Mouse (Mus musculus) MEL (cell line): ENCODE results near the gene Mrpl47. TPM values are rescaled to one million over a fixed set of nuclear protein-coding genes. Genes with fewer than 3 reads are reported as not detected.

Experiments used
- DNase-seq: peaks from one replicate; pipeline ENCODE4 v3.0.0; 2011; ENCODE audit warnings: low read depth, low spot score
- H3K27ac ChIP-seq: 2 replicates; pipeline ENCODE4 v1.5.1; 2012; ENCODE audit warnings: low read depth, mild to moderate bottlenecking, control low read depth, low read length, moderate library complexity; ENCODE audit not compliant: control insufficient read depth
- H3K27me3 ChIP-seq, 2 experiments: fragments of 150-350 bp in 1 of 2; sonication (generic) in 1 of 2; 2 replicates each; pipeline ENCODE4 v1.6.1; 2012; ENCODE audit warnings: low read length in 2 of 2, mild to moderate bottlenecking in 2 of 2, improper control_type of control experiment in 1 of 2, moderate library complexity in 1 of 2; ENCODE audit not compliant: insufficient read depth in 2 of 2, control insufficient read depth in 1 of 2
- H3K36me3 ChIP-seq, 2 experiments: 2 replicates each; pipeline ENCODE4 v1.6.1; 2012 to 2014; ENCODE audit warnings: low read length in 2 of 2, improper control_type of control experiment in 1 of 2, inconsistent platforms in 1 of 2, mild to moderate bottlenecking in 1 of 2; ENCODE audit not compliant: insufficient read depth in 2 of 2, control insufficient read depth in 1 of 2
- H3K4me1 ChIP-seq, 2 experiments: fragments of 150-350 bp in 1 of 2; sonication (generic) in 1 of 2; 2 replicates each; pipeline ENCODE4 v1.6.1; 2012; ENCODE audit warnings: low read length in 2 of 2, improper control_type of control experiment in 1 of 2, mild to moderate bottlenecking in 1 of 2; ENCODE audit not compliant: insufficient read depth in 2 of 2, control insufficient read depth in 1 of 2
- H3K4me3 ChIP-seq, 2 experiments: fragments of 150-350 bp in 1 of 2; sonication (generic) in 1 of 2; 2 replicates each; pipeline ENCODE4 v1.5.1; 2012; ENCODE audit warnings: low read depth in 2 of 2, low read length in 2 of 2, mild to moderate bottlenecking in 2 of 2, moderate library complexity in 2 of 2, control low read depth in 1 of 2, improper control_type of control experiment in 1 of 2; ENCODE audit not compliant: control insufficient read depth in 1 of 2, insufficient read depth in 1 of 2
- H3K79me2 ChIP-seq: 2 replicates; pipeline ENCODE4 v1.6.1; 2012; ENCODE audit warnings: mild to moderate bottlenecking, low read length, moderate library complexity; ENCODE audit not compliant: control insufficient read depth, poor library complexity, insufficient read depth
- H3K9ac ChIP-seq: 2 replicates; pipeline ENCODE4 v1.6.1; 2012; ENCODE audit warnings: low read depth, mild to moderate bottlenecking, control low read depth, low read length, moderate library complexity; ENCODE audit not compliant: control insufficient read depth, poor library complexity, severe bottlenecking
- H3K9me3 ChIP-seq: fragments of 150-350 bp; sonication (generic); replicated peaks from 2 replicates; pipeline ENCODE4 v1.6.1; 2012; ENCODE audit warnings: mild to moderate bottlenecking, low read length, improper control_type of control experiment, moderate library complexity; ENCODE audit not compliant: insufficient read depth
- CHD1 ChIP-seq: IDR thresholded peaks from 2 replicates; pipeline ENCODE4 v1.6.1; 2012; ENCODE audit warnings: low read depth, mild to moderate bottlenecking, inconsistent platforms, low read length, improper control_type of control experiment
- CHD2 ChIP-seq: IDR thresholded peaks from 2 replicates; pipeline ENCODE4 v1.6.1; 2011; ENCODE audit warnings: low read length, improper control_type of control experiment
- CTCF ChIP-seq, 3 experiments: IDR thresholded peaks in 2 of 3; conservative IDR thresholded peaks in 1 of 3; 2 replicates each; pipeline ENCODE4 v1.5.1; 2011 to 2012; ENCODE audit warnings: low read length in 3 of 3, low read depth in 2 of 3, mild to moderate bottlenecking in 2 of 3, improper control_type of control experiment in 1 of 3, inconsistent platforms in 1 of 3, mixed read lengths in 1 of 3, moderate library complexity in 1 of 3; ENCODE audit not compliant: control insufficient read depth in 1 of 3, insufficient read depth in 1 of 3, poor library complexity in 1 of 3, severe bottlenecking in 1 of 3
- ELF1 ChIP-seq: IDR thresholded peaks from 2 replicates; pipeline ENCODE4 v1.6.1; 2014; ENCODE audit warnings: low read depth, mild to moderate bottlenecking, inconsistent platforms, low read length, improper control_type of control experiment, moderate library complexity
- EP300 ChIP-seq, 2 experiments: IDR thresholded peaks; 2 replicates each; pipeline ENCODE4 v1.6.1; 2011; ENCODE audit warnings: improper control_type of control experiment in 2 of 2, low read length in 2 of 2, low read depth in 1 of 2, mild to moderate bottlenecking in 1 of 2
- ETS1 ChIP-seq: IDR thresholded peaks from 2 replicates; pipeline ENCODE4 v1.6.1; 2012; ENCODE audit warnings: low read depth, mild to moderate bottlenecking, inconsistent platforms, low read length, improper control_type of control experiment, moderate library complexity
- GATA1 ChIP-seq: IDR thresholded peaks from 2 replicates; pipeline ENCODE4 v1.6.1; 2011; ENCODE audit warnings: low read depth, low read length, improper control_type of control experiment
- HCFC1 ChIP-seq: IDR thresholded peaks from 2 replicates; pipeline ENCODE4 v1.6.1; 2012; ENCODE audit warnings: low read depth, mild to moderate bottlenecking, inconsistent platforms, low read length, improper control_type of control experiment, moderate library complexity
- JUND ChIP-seq: IDR thresholded peaks from 2 replicates; pipeline ENCODE4 v1.6.1; 2011; ENCODE audit warnings: low read depth, mild to moderate bottlenecking, improper control_type of control experiment, low read length
- KAT2A ChIP-seq: conservative IDR thresholded peaks from 2 replicates; pipeline ENCODE4 v1.6.1; 2012; ENCODE audit warnings: low read depth, low read length, improper control_type of control experiment, inconsistent platforms
- MAX ChIP-seq: IDR thresholded peaks from 2 replicates; pipeline ENCODE4 v1.6.1; 2011; ENCODE audit warnings: low read length, improper control_type of control experiment
- MEF2A ChIP-seq: IDR thresholded peaks from 2 replicates; pipeline ENCODE4 v1.6.1; 2014; ENCODE audit warnings: low read depth, mild to moderate bottlenecking, inconsistent platforms, low read length, improper control_type of control experiment; ENCODE audit not compliant: poor library complexity, insufficient replicate concordance, severe bottlenecking; ENCODE audit errors: extremely low read depth
- MXI1 ChIP-seq: IDR thresholded peaks from 2 replicates; pipeline ENCODE4 v1.6.1; 2011; ENCODE audit warnings: mild to moderate bottlenecking, low read depth, low read length, improper control_type of control experiment
- NELFE ChIP-seq: IDR thresholded peaks from 2 replicates; pipeline ENCODE4 v1.6.1; 2011; ENCODE audit warnings: low read depth, low read length, improper control_type of control experiment
- POLR2A ChIP-seq, 2 experiments: IDR thresholded peaks; 2 replicates each; pipeline ENCODE4 v1.6.1; 2011 to 2012; ENCODE audit warnings: low read length in 2 of 2, mild to moderate bottlenecking in 2 of 2, control low read depth in 1 of 2, improper control_type of control experiment in 1 of 2, low read depth in 1 of 2, moderate library complexity in 1 of 2; ENCODE audit not compliant: control insufficient read depth in 1 of 2, insufficient read depth in 1 of 2, poor library complexity in 1 of 2
- POLR2AphosphoS2 ChIP-seq: IDR thresholded peaks from 2 replicates; pipeline ENCODE4 v1.6.1; 2011; ENCODE audit warnings: low read length, improper control_type of control experiment
- RAD21 ChIP-seq: IDR thresholded peaks from 2 replicates; pipeline ENCODE4 v1.6.1; 2011; ENCODE audit warnings: mild to moderate bottlenecking, low read depth, low read length, improper control_type of control experiment
- RCOR1 ChIP-seq: IDR thresholded peaks from 2 replicates; pipeline ENCODE4 v1.6.1; 2012; ENCODE audit warnings: low read depth, mild to moderate bottlenecking, inconsistent platforms, low read length, improper control_type of control experiment
- SMC3 ChIP-seq: IDR thresholded peaks from 2 replicates; pipeline ENCODE4 v1.6.1; 2011; ENCODE audit warnings: low read depth, low read length, improper control_type of control experiment
- TAL1 ChIP-seq: IDR thresholded peaks from 2 replicates; pipeline ENCODE4 v1.6.1; 2012; ENCODE audit warnings: mild to moderate bottlenecking, inconsistent platforms, low read length, moderate library complexity, mixed read lengths
- TBP ChIP-seq: IDR thresholded peaks from 2 replicates; pipeline ENCODE4 v1.8.0; 2011; ENCODE audit warnings: low read depth, low read length, improper control_type of control experiment
- TCF12 ChIP-seq: IDR thresholded peaks from 2 replicates; pipeline ENCODE4 v1.6.1; 2014; ENCODE audit warnings: low read depth, mild to moderate bottlenecking, inconsistent platforms, low read length, improper control_type of control experiment, moderate library complexity
- USF1 ChIP-seq: IDR thresholded peaks from 2 replicates; pipeline ENCODE4 v1.6.1; 2014; ENCODE audit warnings: low read depth, mild to moderate bottlenecking, inconsistent platforms, low read length, improper control_type of control experiment, moderate library complexity
- ZKSCAN1 ChIP-seq: IDR thresholded peaks from 2 replicates; pipeline ENCODE4 v1.6.1; 2012; ENCODE audit warnings: low read depth, mild to moderate bottlenecking, inconsistent platforms, low read length, improper control_type of control experiment, moderate library complexity
- ZNF384 ChIP-seq: IDR thresholded peaks from 2 replicates; pipeline ENCODE4 v1.6.1; 2012; ENCODE audit warnings: low read depth, mild to moderate bottlenecking, inconsistent platforms, low read length, improper control_type of control experiment
- polyA plus RNA-seq, 2 experiments: library from polyadenylated mRNA; stranded (reverse) in 1 of 2; unstranded in 1 of 2; fragments of >175 nt in 1 of 2; fragments of >200 nt in 1 of 2; gene quantifications; 2 replicates each; pipeline versions ENCODE4 v1.2.1 to v1.2.4; 2012; ENCODE audit warnings: low replicate concordance in 2 of 2, low read depth in 1 of 2; ENCODE audit not compliant: insufficient read length in 2 of 2, insufficient read depth in 1 of 2, missing spikeins in 1 of 2
- total RNA-seq: library from RNA; depleted of rRNA; stranded (reverse); fragments of 300-350 nt; gene quantifications from 2 replicates; pipeline ENCODE4 v1.2.3, GENCODE M21; 2012

Mrpl47 gene
- total and polyA plus RNA-seq, 3 experiments, result 70.3 to 73.1 TPM; not detected in 1

GRCm38 (mm10) chr3:32689567-32689999 lies 47.8 kb downstream of the Mrpl47 start (continued):
- TF ChIP-seq TAL1 (peak; percentile 90), TBP (no peak), RCOR1 (peak; percentile 97), SMC3 (no peak), MEF2A (no peak), JUND (no peak), ELF1 (peak; percentile 59; the same call in 1 of the 2 replicates), TCF12 (peak; percentile 98), MAX (peak; percentile 84), HCFC1 (peak; percentile 60), POLR2AphosphoS2 (no peak), CHD2 (no peak; the same call in 1 of the 2 replicates), POLR2A (IDR thresholded peaks at IDR 0.05; ENCODE audit: control insufficient read depth in 1 of 2, insufficient read depth in 1 of 2, low read depth in 1 of 2, low read length in 2 of 2, poor library complexity in 1 of 2) (peak in 1 of 2 experiments; percentile 33; a peak in 1 of 4 replicates)
- TF ChIP-seq, all 39 proteins: peak for 20

GRCm38 (mm10) chr3:32687156-32687555 lies 50.2 kb downstream of the Mrpl47 start:
- no peaks in the 10 kb centered on the region for H3K27me3 ChIP-seq
- TF ChIP-seq TCF12 (no peak), RAD21 (peak; percentile 12), ZNF384 (peak; percentile 61)
- H3K36me3 ChIP-seq, result peaks cover 0 to 36% of the 10 kb centered on the region in 2 experiments; a peak in 2 of 4 replicates
- no peaks in the 10 kb centered on the region for H3K9me3 ChIP-seq
- DNase-seq, result no peak
- no peak overlapping the region for H3K27ac ChIP-seq
- H3K9ac ChIP-seq, result no peak overlapping the region
- no peaks in the 10 kb centered on the region for H3K79me2 ChIP-seq
- peaks cover 27 to 40% of the 10 kb centered on the region in 2 experiments for H3K4me1 ChIP-seq
- H3K4me3 ChIP-seq, result no peak overlapping the region

- no peak overlapping the region for H3K4me3 ChIP-seq
- peaks cover 23 to 34% of the 10 kb centered on the region in 2 experiments for H3K4me1 ChIP-seq
- H3K27ac ChIP-seq, result no peak overlapping the region
- TF ChIP-seq JUND, result no peak
- no peak for TF ChIP-seq POLR2AphosphoS2
- TF ChIP-seq USF1, result 0 out of 2 replicates have a peak, but pooled peaks have one; percentile 25
- no peak for TF ChIP-seq MXI1
- TF ChIP-seq ELF1, result no peak
- TF ChIP-seq ETS1, result 0 out of 2 replicates have a peak, but pooled peaks have one; percentile 25
- peak; percentile 40; the same call in 1 of the 2 replicates for TF ChIP-seq GATA1
- TF ChIP-seq EP300 (IDR thresholded peaks at IDR 0.05; ENCODE audit: low read depth in 1 of 2, low read length in 2 of 2), result peak in 1 of 2 experiments; percentile 60; a peak in 2 of 4 replicates
- no peak for TF ChIP-seq NELFE
- no peak for TF ChIP-seq KAT2A
- TF ChIP-seq MEF2A, result no peak
- TF ChIP-seq CTCF (IDR thresholded peaks at IDR 0.05 in 2 of 3, conservative IDR thresholded peaks at IDR 0.05 in 1 of 3; ENCODE audit: control insufficient read depth in 1 of 3, insufficient read depth in 1 of 3, low read depth in 2 of 3, low read length in 3 of 3, poor library complexity in 1 of 3, severe bottlenecking in 1 of 3), result no peak
- TF ChIP-seq TBP, result no peak
- no peak for TF ChIP-seq POLR2A (IDR thresholded peaks at IDR 0.05; ENCODE audit: control insufficient read depth in 1 of 2, insufficient read depth in 1 of 2, low read depth in 1 of 2, low read length in 2 of 2, poor library complexity in 1 of 2)
- TF ChIP-seq CHD1, result no peak
- 0 out of 2 replicates have a peak, but pooled peaks have one; percentile 23 for TF ChIP-seq RCOR1
- TF ChIP-seq CHD2, result no peak
- no peak for TF ChIP-seq ZKSCAN1
- peak; percentile 62 for TF ChIP-seq TCF12
- peaks cover 0 to 30% of the 10 kb centered on the region in 2 experiments; a peak in 2 of 4 replicates for H3K36me3 ChIP-seq
- no peaks in the 10 kb centered on the region for H3K9me3 ChIP-seq
- H3K27me3 ChIP-seq, result no peaks in the 10 kb centered on the region
- no peak overlapping the region for H3K9ac ChIP-seq
- H3K79me2 ChIP-seq, result no peaks in the 10 kb centered on the region
- DNase-seq, result no peak
Measured at GRCm38 (mm10) chr3:32686537-32686936, 50.9 kb downstream of the Mrpl47 start.
